26 mouse cellular contexts compared by ENCODE assay signal in genomic region chr16:58694091-58694490, GRCm38 (mm10). TPM values are rescaled to one million over a fixed set of nuclear protein-coding genes. Genes with fewer than 3 reads are reported as not detected.
"Had no signal": no experiment of that assay in that cellular context is flagged by ENCODE, and none has a peak within 500 bp of the region (broad histone marks: within the 10 kb centered on the region; RNA-seq: fewer than 3 reads in every experiment).

No protein-coding gene starts in this region.

- H3K27ac ChIP-seq: liver, embryonic 13.5 days; macrophage; midbrain, embryonic 10.5 days; midbrain, embryonic 13.5 days had no signal

- H3K36me3 ChIP-seq: liver, embryonic 13.5 days; midbrain, embryonic 10.5 days; midbrain, embryonic 13.5 days had no signal

- H3K9ac ChIP-seq: liver, embryonic 13.5 days; midbrain, embryonic 13.5 days had no signal

- H3K4me2 ChIP-seq: liver, embryonic 13.5 days; midbrain, embryonic 13.5 days had no signal

- H3K9me3 ChIP-seq: liver, embryonic 13.5 days; megakaryocyte, embryonic 14.5 days; midbrain, embryonic 10.5 days; midbrain, embryonic 13.5 days had no signal

- ATAC-seq: midbrain, embryonic 13.5 days; midbrain, embryonic 16.5 days had no signal

- H3K4me1 ChIP-seq: liver, embryonic 13.5 days; midbrain, embryonic 10.5 days; midbrain, embryonic 13.5 days had no signal

- H3K4me3 ChIP-seq: liver, embryonic 13.5 days; megakaryocyte, embryonic 14.5 days; midbrain, embryonic 10.5 days; midbrain, embryonic 13.5 days; myocyte had no signal

- H3K27me3 ChIP-seq: liver, embryonic 13.5 days; megakaryocyte, embryonic 14.5 days; midbrain, embryonic 13.5 days had no signal

- DNase-seq: kidney, adult 2 months; kidney, postnatal 10 days; kidney, postnatal 36 days; liver, embryonic 13.5 days; lung, adult 2 months; lung, postnatal 14 days; thymus, adult 18-20 months; thymus, postnatal 36 days had no signal

RNA-seq across cellular contexts. Expression of gene Gpr15, which starts 24.8 kb away (rescaled TPM):
- polyA plus RNA-seq: kidney, embryonic 14.5 days; limb, embryonic 11.5 days; liver, embryonic 16.5 days; macrophage; midbrain, embryonic 13.5 days; myocyte; neural tube, embryonic 11.5 days; neural tube, embryonic 14.5 days; small intestine, adult 2 months; stomach, embryonic 16.5 days had no signal

RNA-seq across cellular contexts. Expression of gene E330017A01Rik, which starts 55.6 kb away (rescaled TPM):
- polyA plus RNA-seq: kidney, adult 2 months; limb, embryonic 11.5 days; limb, embryonic 14.5 days; liver, adult 2 months; liver, embryonic 13.5 days; liver, embryonic 16.5 days; lung, adult 2 months; lung, embryonic 16.5 days; macrophage; midbrain, embryonic 10.5 days; midbrain, embryonic 13.5 days; midbrain, embryonic 16.5 days; myocyte; neural tube, embryonic 11.5 days; neural tube, embryonic 14.5 days; small intestine, adult 2 months; spleen, adult 2 months; stomach, embryonic 16.5 days; urinary bladder, adult 2 months had no signal
